ENCODE assay signal across 7 mouse cellular contexts in genomic region chr5:73491074-73491836, GRCm38 (mm10). TPM values are rescaled to one million over a fixed set of nuclear protein-coding genes. Genes with fewer than 3 reads are reported as not detected.
A peak's percentile ranks its signal among the peaks of the same experiment; 100 is the strongest.
DNase-seq lines count a peak whose midpoint lies in the region; ATAC-seq lines count a peak whose summit lies in the region.

No protein-coding gene starts in this region.

- ATAC-seq in heart, embryonic 13.5 days (ENCODE audit: extremely low read depth, insufficient number of reproducible peaks, low FRiP score, low TSS enrichment) = peak; percentile 28
- peak; percentile 68 for ATAC-seq in neural tube, embryonic 13.5 days (ENCODE audit: low read depth)

- peak overlapping the region; percentile 90 for H3K9ac ChIP-seq in heart, embryonic 13.5 days
- peak overlapping the region; percentile 85 for H3K9ac ChIP-seq in neural tube, embryonic 13.5 days

- no peaks in the 10 kb centered on the region for H3K9me3 ChIP-seq in heart, embryonic 13.5 days
- no peaks in the 10 kb centered on the region for H3K9me3 ChIP-seq in neural tube, embryonic 13.5 days

- H3K36me3 ChIP-seq in heart, embryonic 13.5 days = no peaks in the 10 kb centered on the region
- H3K36me3 ChIP-seq in neural tube, embryonic 13.5 days = no peaks in the 10 kb centered on the region

- H3K27me3 ChIP-seq in heart, embryonic 13.5 days (replicated peaks) = no peaks in the 10 kb centered on the region
- H3K27me3 ChIP-seq in neural tube, embryonic 13.5 days = no peaks in the 10 kb centered on the region

- H3K4me2 ChIP-seq in heart, embryonic 13.5 days = peak overlapping the region; percentile 99
- H3K4me2 ChIP-seq in neural tube, embryonic 13.5 days = peak overlapping the region; percentile 88

- under 1% methylated on average over 64 of the region's 70 CpGs for WGBS in heart, embryonic 13.5 days
- WGBS in neural tube, embryonic 13.5 days = under 1% methylated on average over 66 of the region's 70 CpGs

- peak overlapping the region; percentile 95 for H3K4me3 ChIP-seq in heart, embryonic 13.5 days
- peak overlapping the region; percentile 94 for H3K4me3 ChIP-seq in neural tube, embryonic 13.5 days

- H3K4me1 ChIP-seq in heart, embryonic 13.5 days = peaks cover 13% of the 10 kb centered on the region
- peaks cover 35% of the 10 kb centered on the region for H3K4me1 ChIP-seq in neural tube, embryonic 13.5 days (replicated peaks)

- H3K27ac ChIP-seq in heart, embryonic 13.5 days (replicated peaks) = peak overlapping the region; percentile 95
- peak overlapping the region; percentile 98 for H3K27ac ChIP-seq in neural tube, embryonic 13.5 days (replicated peaks)

- peak; percentile 66 for DNase-seq in right cerebral cortex, postnatal 14 days
- no peak for DNase-seq in right cerebral cortex, adult 18-20 months
- peak; percentile 78 for DNase-seq in cerebellum, adult 9-11 months
- peak; percentile 50 for DNase-seq in liver
- DNase-seq in ovary, postnatal 36 days (ENCODE audit: low spot score) = no peak

RNA-seq across cellular contexts. Expression of gene Dcun1d4, which starts 10.5 kb away (rescaled TPM):
- 15.2 and 15.7 TPM in 2 replicates for polyA plus RNA-seq in heart, embryonic 13.5 days (2015; fragmentation: Nextera tagmentation; extraction: Ambion mirVana)
- polyA plus RNA-seq in neural tube, embryonic 13.5 days (2015; fragmentation: Nextera tagmentation; extraction: Ambion mirVana) = 49.7 and 56.6 TPM in 2 replicates

Comparison
In these comparisons a context has a peak if more than half of its experiments do, and no peak if none do; other contexts are left out.
1. DNase-seq: peak in right cerebral cortex, postnatal 14 days (single experiment), cerebellum, adult 9-11 months (single experiment) and liver (single experiment); none in right cerebral cortex, adult 18-20 months (single experiment) and ovary, postnatal 36 days (single experiment).